Mouse (Mus musculus) layer of hippocampus, postnatal 10 days (tissue): ENCODE results near the gene Plin4. TPM values are rescaled to one million over a fixed set of nuclear protein-coding genes. Genes with fewer than 3 reads are reported as not detected.
"Not testable (repeated sequence)": the region's sequence is repeated elsewhere in the genome, so short reads cannot be mapped to it uniquely, and the experiment has no call there.

ENCODE experiments used
- DNase-seq, 2 experiments: peaks; one replicate each; pipeline ENCODE4 v3.0.0; 2021; ENCODE audit warnings: low spot score in 2 of 2
- total RNA-seq, 2 experiments: library from RNA; stranded (reverse); gene quantifications; 2 replicates each; pipeline ENCODE4 v1.2.3; 2021

The Plin4 gene
- total RNA-seq, 2 experiments from 2014 or later, result 0.43 to 0.51 TPM

DNA sequence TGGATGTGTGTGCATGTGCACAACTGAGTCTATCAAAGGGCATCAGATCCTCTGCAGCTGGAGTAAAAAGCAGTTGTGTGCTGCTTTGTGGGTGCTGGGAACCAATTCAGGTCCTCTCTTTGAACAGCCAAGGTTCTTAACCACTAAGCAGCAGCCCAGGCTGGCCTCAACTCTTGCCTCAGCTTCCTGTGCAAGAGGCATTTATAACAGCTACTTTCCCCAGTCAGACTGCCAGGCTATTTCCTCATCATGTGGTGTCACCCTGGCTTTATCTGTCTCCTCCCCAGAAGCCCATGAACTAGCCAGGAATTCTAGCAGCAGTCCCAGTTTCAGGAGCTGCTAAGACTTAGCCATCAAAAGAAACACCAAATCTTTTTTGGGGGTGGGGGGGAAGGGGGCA, 43.2 kb downstream of the Plin4 start:
- DNase-seq, result no peak

DNA sequence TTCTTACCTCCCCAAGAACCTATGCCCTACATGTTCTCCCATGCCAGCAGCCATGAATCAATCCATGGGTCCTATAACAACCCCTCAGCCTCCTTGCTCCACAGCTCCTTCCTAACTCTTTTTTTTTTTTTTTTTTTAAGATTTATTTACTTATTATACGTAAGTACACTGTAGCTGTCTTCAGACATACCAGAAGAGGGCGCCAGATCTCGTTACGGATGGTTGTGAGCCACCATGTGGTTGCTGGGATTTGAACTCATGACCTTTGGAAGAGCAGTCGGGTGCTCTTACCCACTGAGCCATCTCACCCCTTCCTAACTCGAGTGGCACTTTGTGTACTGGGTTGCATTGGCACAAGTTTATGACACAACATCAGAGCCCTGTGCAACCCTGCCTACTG, 43.9 kb downstream of the Plin4 start:
- DNase-seq, result not testable (repeated sequence)

DNA sequence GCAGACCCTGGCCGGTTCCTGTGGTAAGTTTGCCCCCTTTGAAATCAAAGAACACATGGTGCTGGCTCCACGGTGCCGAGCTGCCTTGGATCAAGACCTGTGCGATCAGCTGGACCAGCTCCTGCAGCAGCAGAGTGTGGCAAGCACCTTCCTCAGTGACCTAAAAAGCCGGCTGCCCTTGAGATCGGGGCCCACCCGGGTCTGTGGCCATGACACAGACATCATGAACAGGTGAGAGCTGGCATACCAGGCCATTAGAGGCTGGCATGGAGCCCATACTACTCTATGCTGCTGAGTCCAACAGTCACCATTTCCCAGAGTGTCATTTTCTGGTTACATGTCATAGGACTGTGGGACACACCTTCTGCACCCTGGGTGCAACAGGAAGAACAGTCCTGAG, 47.5 kb downstream of the Plin4 start:
- no peak for DNase-seq

DNA sequence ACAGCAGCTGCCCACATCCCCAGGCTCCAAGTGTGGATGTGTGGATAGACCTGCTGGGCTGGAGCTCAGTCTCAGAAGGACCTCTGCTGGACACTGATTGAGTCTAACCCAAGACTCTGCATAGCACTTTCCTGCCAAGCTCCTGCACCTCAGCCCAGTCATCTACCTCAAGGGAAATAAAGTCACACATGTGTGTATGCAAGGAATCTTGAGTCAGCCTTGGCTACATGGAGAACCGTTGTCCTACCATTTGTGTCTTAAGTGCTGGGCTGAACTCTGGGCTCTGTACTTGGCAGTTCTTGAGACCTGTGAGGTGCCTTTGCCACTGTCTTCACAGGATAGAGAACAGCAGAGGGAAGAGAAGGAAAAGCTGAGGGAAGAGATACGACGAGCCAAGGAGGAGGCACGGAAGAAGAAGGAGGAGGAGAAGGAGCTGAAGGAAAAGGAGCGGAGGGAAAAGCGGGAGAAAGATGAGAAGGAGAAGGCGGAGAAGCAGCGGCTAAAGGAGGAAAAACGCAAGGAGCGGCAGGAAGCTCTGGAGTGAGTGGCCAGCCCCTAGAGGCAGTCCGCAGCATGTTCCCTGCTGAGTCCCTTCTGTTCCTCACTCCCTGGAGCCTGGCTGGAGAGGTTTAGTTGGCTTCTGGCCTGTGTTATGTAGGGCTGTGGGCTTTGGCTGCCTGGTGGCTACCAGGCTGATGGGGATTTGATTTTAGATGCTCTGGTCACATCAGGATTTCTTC, 52.1 kb downstream of the Plin4 start:
- no peak for DNase-seq

DNA sequence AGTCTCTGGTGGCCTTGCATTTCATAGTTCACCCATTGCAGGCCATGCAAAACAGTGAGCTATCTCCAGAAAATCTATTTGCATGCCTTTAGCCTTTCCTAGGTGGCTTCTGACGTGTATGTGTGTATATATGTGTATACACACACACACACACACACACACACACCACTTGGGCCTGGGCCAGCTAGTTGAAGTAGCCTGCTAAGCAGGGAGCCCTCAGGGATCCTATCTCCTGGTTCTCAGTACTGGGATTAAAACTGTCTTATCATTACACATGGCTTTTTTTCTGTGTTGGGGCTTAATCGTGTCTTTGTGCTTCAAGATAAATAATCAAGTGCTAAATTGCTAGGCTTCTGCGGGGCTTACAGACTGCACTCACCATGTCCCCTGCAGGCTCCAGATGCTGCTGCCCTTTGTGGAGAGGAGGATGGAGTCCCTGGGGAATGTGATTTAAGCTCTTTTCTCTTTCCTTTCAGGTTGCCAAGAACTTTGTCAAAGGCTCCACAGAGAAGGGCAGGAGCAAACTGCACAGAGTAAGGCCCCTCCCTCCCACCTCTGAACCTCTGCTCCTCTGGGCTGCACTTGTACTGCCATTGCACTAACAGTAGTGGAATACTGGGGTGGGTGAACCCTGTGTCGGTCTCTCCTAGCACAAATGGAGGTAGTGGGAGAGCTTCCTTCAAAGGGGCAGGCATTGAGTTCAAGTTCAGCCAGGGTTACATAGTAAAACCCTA, 53.5 kb downstream of the Plin4 start:
- no peak for DNase-seq

DNA sequence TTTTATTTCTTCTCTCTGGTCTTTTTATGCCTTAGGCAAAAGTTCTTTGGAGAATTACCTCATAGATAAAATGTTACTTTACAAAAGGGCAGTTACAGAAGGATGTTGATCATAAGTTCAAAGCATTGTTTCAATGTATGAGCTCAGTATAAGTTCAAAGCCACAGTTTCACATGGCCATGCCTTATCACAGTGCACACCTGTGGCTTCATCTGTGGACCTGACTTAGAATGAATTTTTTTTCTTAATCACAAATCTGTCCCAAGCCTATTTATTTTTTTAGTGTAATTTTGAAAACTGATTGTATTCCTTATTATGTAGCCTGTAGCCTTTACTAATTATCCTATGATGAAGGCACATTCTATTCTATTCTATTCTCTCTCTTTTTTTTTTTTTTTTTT, 54.7 kb downstream of the Plin4 start:
- DNase-seq, result no peak

DNA sequence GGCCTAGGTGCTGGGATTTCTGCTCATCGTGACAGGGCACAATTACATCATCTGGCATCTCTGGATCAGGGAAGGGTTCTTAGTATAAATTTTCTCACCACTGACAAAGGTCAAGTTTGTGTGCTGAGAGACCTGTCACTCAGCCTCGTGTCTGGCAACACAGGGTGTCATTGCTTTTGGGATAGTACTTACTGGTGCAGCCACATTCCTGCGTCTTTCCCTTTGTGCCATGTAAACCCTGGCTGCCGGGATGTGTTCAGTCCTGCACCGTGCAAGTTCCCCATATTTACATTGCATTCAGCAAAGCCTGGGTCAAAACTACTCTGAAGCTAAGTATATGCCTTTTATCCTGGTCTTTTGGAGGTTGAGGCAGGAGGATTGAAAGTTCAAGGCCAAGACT, 58.2 kb downstream of the Plin4 start:
- DNase-seq, result no peak

Other genes with a start within 250 kb of the Plin4 start
- gene Zfp119a, start 230.9 kb downstream of the Plin4 start, total RNA-seq, result 10 to 100 TPM in 1 of 2 experiments, 1 to 10 TPM in 1; 9.4 to 10.5 TPM
- gene Zfp959, start 217.7 kb downstream of the Plin4 start, total RNA-seq, result 1 to 10 TPM; 7.8 to 8.1 TPM
- 1 to 10 TPM; 3.9 to 4.4 TPM for gene Zfp119b, start 160.3 kb downstream of the Plin4 start, total RNA-seq
- 1 to 10 TPM; 3.1 to 3.8 TPM for gene Ebi3, start 157.2 kb downstream of the Plin4 start, total RNA-seq
- 10 to 100 TPM; 15.9 to 16.8 TPM for gene Yju2, start 150.7 kb downstream of the Plin4 start, total RNA-seq
- 10 to 100 TPM; 53.7 to 55.3 TPM for gene Shd, start 139.3 kb downstream of the Plin4 start, total RNA-seq
- 100 to 1,000 TPM in 1 of 2 experiments, 10 to 100 TPM in 1; 98.0 to 101 TPM for gene Fsd1, start 123.3 kb downstream of the Plin4 start, total RNA-seq
- 1 to 10 TPM; 5.3 TPM for gene Stap2, start 104.2 kb downstream of the Plin4 start, total RNA-seq
- 100 to 1,000 TPM; 109 to 112 TPM for gene Mpnd, start 104.1 kb downstream of the Plin4 start, total RNA-seq
- gene Sh3gl1, start 73.2 kb downstream of the Plin4 start, total RNA-seq, result 10 to 100 TPM; 58.7 to 59.9 TPM
- gene Chaf1a, start 69.4 kb downstream of the Plin4 start, total RNA-seq, result 1 to 10 TPM; 5.2 to 6.2 TPM
- gene Ubxn6, start 34.8 kb downstream of the Plin4 start, total RNA-seq, result 10 to 100 TPM; 68.5 to 70.6 TPM
- gene Hdgfl2, start 30.2 kb downstream of the Plin4 start, total RNA-seq, result 100 to 1,000 TPM in 1 of 2 experiments, 10 to 100 TPM in 1; 99.8 to 115 TPM
- gene Plin5, start 7.8 kb upstream of the Plin4 start, total RNA-seq, result 1 to 10 TPM; 1.0 to 1.7 TPM
- not detected for gene Lrg1, start 12.2 kb upstream of the Plin4 start, total RNA-seq
- gene Sema6b, start 30.5 kb upstream of the Plin4 start, total RNA-seq, result 100 to 1,000 TPM; 117 to 125 TPM
- 1 to 10 TPM; 7.0 to 7.2 TPM for gene Tnfaip8l1, start 52.7 kb upstream of the Plin4 start, total RNA-seq
- 10 to 100 TPM; 48.3 to 53.7 TPM for gene Mydgf, start 74.1 kb upstream of the Plin4 start, total RNA-seq
- 10 to 100 TPM; 44.5 to 45.6 TPM for gene Dpp9, start 109.1 kb upstream of the Plin4 start, total RNA-seq
- gene Fem1a, start 147.0 kb upstream of the Plin4 start, total RNA-seq, result 10 to 100 TPM; 45.3 to 46.5 TPM
- gene Ticam1, start 167.0 kb upstream of the Plin4 start, total RNA-seq, result 1 to 10 TPM; 5.2 to 5.9 TPM
- gene Plin3, start 183.1 kb upstream of the Plin4 start, total RNA-seq, result 1 to 10 TPM; 5.7 to 7.3 TPM
- gene Arrdc5, start 190.5 kb upstream of the Plin4 start, total RNA-seq, result not detected
- gene Uhrf1, start 193.5 kb upstream of the Plin4 start, total RNA-seq, result 1 to 10 TPM; 5.9 to 6.3 TPM
- 10 to 100 TPM; 85.3 to 87.1 TPM for gene Kdm4b, start 216.3 kb upstream of the Plin4 start, total RNA-seq